Mouse (Mus musculus) forebrain, postnatal 0 days (tissue): ENCODE data around the gene Spa17. TPM values are rescaled to one million over a fixed set of nuclear protein-coding genes. Genes with fewer than 3 reads are reported as not detected.

Experiments used
- ATAC-seq: fragments of 200-750 bp; cut with Nextera tagmentation; 2 replicates; pipeline ENCODE4 v1.8.0; 2017; ENCODE audit warnings: mild to moderate bottlenecking, moderate library complexity
- DNase-seq: peaks from one replicate; pipeline ENCODE4 v3.0.0-alpha.2; 2015
- H3K27ac ChIP-seq: fragments of 300-500 bp; sonication (generic); 2 replicates; pipeline ENCODE4 v1.5.1; 2014; ENCODE audit warnings: low read depth, mild to moderate bottlenecking, antibody characterized with exemption, low read length, moderate library complexity, mixed read lengths
- H3K27me3 ChIP-seq: fragments of 300-500 bp; sonication (generic); 2 replicates; pipeline ENCODE4 v1.6.1; 2014; ENCODE audit warnings: mild to moderate bottlenecking, low read length, mixed read lengths; ENCODE audit not compliant: insufficient read depth
- H3K36me3 ChIP-seq: fragments of 300-500 bp; sonication (generic); 2 replicates; pipeline ENCODE4 v1.6.1; 2014; ENCODE audit warnings: mild to moderate bottlenecking, moderate library complexity; ENCODE audit not compliant: insufficient read depth
- H3K4me1 ChIP-seq: fragments of 300-500 bp; sonication (generic); 2 replicates; pipeline ENCODE4 v1.6.1; 2014; ENCODE audit warnings: antibody characterized with exemption; ENCODE audit not compliant: insufficient read depth
- H3K4me2 ChIP-seq: fragments of 300-500 bp; sonication (generic); 2 replicates; pipeline ENCODE4 v1.6.1; 2014; ENCODE audit warnings: low read depth, mild to moderate bottlenecking, moderate library complexity
- H3K4me3 ChIP-seq: fragments of 300-500 bp; sonication (generic); 2 replicates; pipeline ENCODE4 v1.5.1; 2014; ENCODE audit warnings: low read depth, low read length, mixed read lengths
- H3K9ac ChIP-seq: fragments of 300-500 bp; sonication (generic); 2 replicates; pipeline ENCODE4 v1.6.1; 2014; ENCODE audit warnings: mild to moderate bottlenecking
- H3K9me3 ChIP-seq: fragments of 300-500 bp; sonication (generic); 2 replicates; pipeline ENCODE4 v1.6.1; 2016; ENCODE audit warnings: low read length
- CTCF ChIP-seq: sonication (generic); IDR thresholded peaks from 2 replicates; pipeline ENCODE4 v1.5.1; 2016; ENCODE audit warnings: antibody characterized with exemption, control low read depth, low read depth
- WGBS: fragments of 180-500 bp; shearing (Covaris S2); extraction: QIAGEN DNeasy Blood & Tissue Kit; methylation state at CpG from one replicate; pipeline ENCODE4 v1.1.7; 2014; 5-methylcytosine and 5-hydroxymethylcytosine counted together
- polyA plus RNA-seq: library from polyadenylated mRNA; unstranded; fragments of >200 nt; fragmentation: Nextera tagmentation; extraction: Ambion mirVana; gene quantifications from 2 replicates; pipeline ENCODE4 v1.2.1, GENCODE M21; 2015
- total RNA-seq: library from RNA; depleted of rRNA; stranded (reverse); fragments of >200 nt; gene quantifications from 2 replicates; pipeline ENCODE4 v1.2.3, GENCODE M21; 2014

Gene Spa17
- total and polyA plus RNA-seq, 2 experiments from 2014 or later: 2.4 to 10.8 TPM

DNA sequence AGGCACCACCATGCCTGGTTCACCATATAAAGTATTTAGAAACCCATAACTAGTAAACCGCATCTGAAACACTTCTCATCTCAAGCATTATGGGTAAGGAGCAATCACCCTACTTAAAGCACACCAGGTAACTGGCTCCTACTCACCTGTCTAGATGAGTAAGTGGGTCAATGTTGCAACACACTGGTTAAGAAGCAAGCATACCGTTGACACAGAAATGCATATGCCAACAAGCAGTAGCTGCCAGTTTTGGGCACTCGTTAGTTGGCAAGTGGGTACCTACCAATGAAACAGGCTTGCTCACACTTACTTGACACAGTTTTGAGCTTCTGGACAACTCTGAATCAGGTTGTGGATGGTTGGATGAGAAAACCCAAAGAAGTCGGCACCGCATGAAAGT is 37.1 kb upstream of the Spa17 start:
- Histone ChIP-seq H3K9me3 (no peaks in the 10 kb centered on the region), H3K27me3 (no peaks in the 10 kb centered on the region), H3K36me3 (peaks cover 64% of the 10 kb centered on the region), H3K4me1 (no peaks in the 10 kb centered on the region), H3K4me3 (no peak overlapping the region), H3K4me2 (no peak overlapping the region), H3K9ac (no peak overlapping the region), H3K27ac (no peak overlapping the region)
- no peak for TF ChIP-seq CTCF
- DNase-seq (no peak), ATAC-seq (no peak)
- 94% methylated on average over 5 of the region's 5 CpGs for whole genome bisulfite sequencing

DNA sequence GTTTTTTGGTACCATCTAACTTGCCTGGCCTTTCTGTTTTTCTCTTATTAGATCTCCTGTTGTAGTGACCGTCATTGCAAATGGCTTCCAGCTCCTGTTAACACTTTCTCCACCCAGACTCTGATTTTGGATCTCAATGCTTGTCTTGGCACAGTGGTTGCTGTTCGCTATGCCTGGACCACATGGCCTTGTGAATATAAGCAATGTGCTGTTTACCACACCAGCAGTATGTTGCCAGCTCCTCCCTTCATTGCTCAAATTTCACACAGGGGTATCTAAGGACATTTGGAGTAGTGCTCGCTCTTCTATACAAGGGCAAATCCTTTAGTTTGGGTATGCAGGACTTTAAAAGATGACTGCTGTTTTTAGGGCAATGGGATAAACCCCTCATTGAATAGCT is 32.7 kb upstream of the Spa17 start:
- Histone ChIP-seq H3K27ac (no peak overlapping the region), H3K4me2 (no peak overlapping the region), H3K4me1 (no peaks in the 10 kb centered on the region), H3K4me3 (no peak overlapping the region), H3K9me3 (no peaks in the 10 kb centered on the region), H3K36me3 (peaks cover 37% of the 10 kb centered on the region), H3K27me3 (no peaks in the 10 kb centered on the region), H3K9ac (no peak overlapping the region)
- 0 out of 2 replicates have a peak, but pooled peaks have one; percentile 18 for ATAC-seq
- no peak for DNase-seq
- 67% methylated on average over 3 of the region's 3 CpGs for WGBS
- TF ChIP-seq CTCF: no peak

DNA sequence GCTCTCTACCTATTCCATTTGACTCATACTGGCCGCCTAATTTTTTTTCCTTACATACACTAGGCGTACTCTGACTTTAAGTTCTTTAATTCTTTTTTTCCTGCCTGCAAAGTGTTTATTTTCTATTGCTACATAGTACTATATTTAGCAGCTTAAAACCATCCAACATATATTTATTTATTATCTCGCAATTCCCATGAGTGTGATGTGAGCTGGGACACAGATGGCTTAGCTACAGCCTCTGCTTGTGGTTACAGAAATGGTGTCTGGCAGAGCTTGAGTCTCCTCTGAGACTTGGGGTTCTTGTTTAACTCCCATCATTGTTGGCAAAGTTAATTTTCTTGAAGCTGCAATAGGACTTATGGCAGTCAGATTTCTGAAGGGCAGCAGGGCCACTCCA is 25.2 kb upstream of the Spa17 start:
- Histone ChIP-seq H3K36me3 (no peaks in the 10 kb centered on the region), H3K9me3 (no peaks in the 10 kb centered on the region), H3K4me2 (no peak overlapping the region), H3K4me1 (no peaks in the 10 kb centered on the region), H3K4me3 (no peak overlapping the region), H3K27me3 (no peaks in the 10 kb centered on the region), H3K9ac (no peak overlapping the region), H3K27ac (no peak overlapping the region)
- TF ChIP-seq CTCF: no peak
- 78% methylated on average over 3 of the region's 3 CpGs for WGBS
- DNase-seq (no peak), ATAC-seq (no peak)

DNA sequence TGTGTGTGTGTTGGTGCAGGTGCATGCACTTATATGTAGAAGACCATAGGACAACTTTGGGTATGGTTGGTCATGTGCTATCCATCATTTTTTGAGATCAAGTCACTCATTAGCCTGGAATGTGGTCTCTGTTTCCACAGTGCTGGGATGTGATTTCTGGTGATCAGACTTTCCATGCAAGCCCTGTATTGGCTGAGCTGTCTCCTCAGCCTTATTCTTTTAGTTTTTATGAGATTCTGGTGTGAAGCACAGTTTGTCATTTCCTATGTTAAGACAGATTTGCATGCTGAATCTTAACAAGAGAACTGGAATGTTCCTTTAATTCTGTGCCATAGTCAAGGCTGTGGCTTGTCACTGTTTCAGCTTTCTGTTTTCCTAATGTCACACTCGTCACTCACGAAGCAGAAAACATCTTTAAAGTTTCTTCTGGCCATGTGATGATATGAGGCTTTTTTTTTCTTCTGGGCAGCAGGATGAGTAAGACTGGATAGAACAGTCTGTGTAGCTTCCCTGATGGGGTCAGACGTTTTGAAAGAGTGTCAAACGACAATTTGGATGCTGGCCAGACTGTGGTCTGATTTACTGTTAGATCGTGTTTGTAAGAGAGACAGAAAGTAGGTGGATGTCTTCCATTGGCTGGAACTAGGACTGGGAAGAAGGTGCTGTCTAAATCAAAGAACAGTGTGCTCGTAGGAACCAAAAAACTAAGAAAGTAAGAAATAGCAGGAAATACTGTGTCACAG is 23.4 kb upstream of the Spa17 start:
- peak; percentile 72 for ATAC-seq

DNA sequence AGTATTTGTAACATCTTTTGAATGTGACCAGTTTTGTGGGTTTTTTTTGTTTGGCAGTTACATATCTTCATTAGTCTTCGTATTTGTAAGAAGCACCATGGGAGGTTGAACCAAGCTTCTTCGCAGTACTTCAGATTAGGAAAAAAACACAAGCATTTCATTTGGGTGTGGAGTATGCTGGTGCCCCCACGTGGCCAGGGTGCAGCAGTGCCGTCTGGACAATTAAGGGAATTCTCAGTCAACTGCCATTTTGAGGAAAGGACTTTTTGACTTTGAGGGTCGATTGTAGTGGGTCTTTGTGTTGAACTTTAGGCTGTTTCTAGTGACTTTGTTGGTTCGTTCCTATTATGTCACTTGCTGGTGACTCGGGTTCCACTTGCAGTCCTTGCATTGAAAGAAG is 22.8 kb upstream of the Spa17 start:
- TF ChIP-seq CTCF: peak; percentile 84

More for the DNA sequence above, 23.4 kb upstream of the Spa17 start:
- no peak overlapping the region for H3K4me2 ChIP-seq
- WGBS: 43% methylated on average over 6 of the region's 6 CpGs
- peak; percentile 43 for DNase-seq
- no peak for TF ChIP-seq CTCF
- no peaks in the 10 kb centered on the region for H3K27me3 ChIP-seq
- H3K4me1 ChIP-seq: no peaks in the 10 kb centered on the region
- H3K4me3 ChIP-seq: no peak overlapping the region
- no peaks in the 10 kb centered on the region for H3K36me3 ChIP-seq
- no peak overlapping the region for H3K9ac ChIP-seq
- no peaks in the 10 kb centered on the region for H3K9me3 ChIP-seq
- H3K27ac ChIP-seq: peak overlapping the region; percentile 54

DNA sequence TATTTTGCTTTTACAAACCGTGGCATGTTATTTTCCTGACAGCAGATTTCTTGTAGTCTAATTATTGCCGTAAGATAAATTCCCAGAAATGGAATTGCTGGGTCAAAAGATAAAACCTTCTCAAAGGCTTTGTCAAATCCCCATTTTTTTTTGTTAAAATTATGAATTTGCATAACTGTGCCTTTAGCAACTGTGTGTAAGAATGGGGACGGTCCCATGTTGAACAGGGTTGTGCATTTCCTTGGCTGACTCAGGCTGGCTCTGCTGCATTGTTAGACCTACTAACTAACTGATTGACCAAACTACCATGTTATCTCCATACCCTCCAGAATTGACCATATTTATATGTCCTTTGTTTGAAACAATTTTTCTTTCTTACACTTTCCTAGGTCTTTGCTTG is 20.7 kb upstream of the Spa17 start:
- no peak for ATAC-seq
- WGBS: 93% methylated on average over 3 of the region's 3 CpGs

More for the DNA sequence above, 22.8 kb upstream of the Spa17 start:
- Histone ChIP-seq H3K9me3 (no peaks in the 10 kb centered on the region), H3K27me3 (no peaks in the 10 kb centered on the region), H3K4me3 (no peak overlapping the region), H3K36me3 (no peaks in the 10 kb centered on the region), H3K4me2 (no peak overlapping the region), H3K9ac (no peak overlapping the region), H3K27ac (peak overlapping the region; percentile 54), H3K4me1 (no peaks in the 10 kb centered on the region)
- ATAC-seq (peak; percentile 57; the same call in 1 of the 2 replicates), DNase-seq (peak; percentile 73)
- 14% methylated on average over 7 of the region's 7 CpGs for WGBS

DNA sequence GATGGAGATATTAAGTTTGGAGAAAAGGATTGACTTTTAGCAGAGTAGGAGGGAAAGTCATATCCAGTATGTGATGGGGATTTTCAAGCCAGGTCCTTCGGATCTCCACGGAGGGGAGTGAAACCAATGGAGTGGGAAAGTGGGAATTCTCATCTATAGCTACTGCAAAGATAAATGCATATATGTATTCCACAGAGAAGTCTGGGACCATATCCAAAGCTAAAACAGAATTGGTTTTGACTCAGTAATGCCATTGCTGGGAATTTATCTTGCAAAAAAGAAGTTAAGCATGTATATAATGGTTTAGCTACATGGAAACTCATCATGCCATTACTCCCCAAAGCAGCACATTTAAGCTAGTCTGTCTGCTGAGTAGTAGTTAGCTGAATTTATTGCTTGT is 18.8 kb upstream of the Spa17 start:
- Histone ChIP-seq H3K4me2 (no peak overlapping the region), H3K27ac (no peak overlapping the region), H3K9me3 (no peaks in the 10 kb centered on the region), H3K4me3 (no peak overlapping the region), H3K27me3 (no peaks in the 10 kb centered on the region), H3K4me1 (no peaks in the 10 kb centered on the region), H3K9ac (no peak overlapping the region), H3K36me3 (no peaks in the 10 kb centered on the region)
- no peak for TF ChIP-seq CTCF
- ATAC-seq (no peak), DNase-seq (no peak)
- WGBS: 71% methylated on average over 2 of the region's 2 CpGs

More for the DNA sequence above, 20.7 kb upstream of the Spa17 start:
- no peaks in the 10 kb centered on the region for H3K36me3 ChIP-seq
- H3K4me1 ChIP-seq: no peaks in the 10 kb centered on the region
- DNase-seq: no peak
- no peak overlapping the region for H3K4me3 ChIP-seq
- H3K9ac ChIP-seq: no peak overlapping the region
- H3K9me3 ChIP-seq: no peaks in the 10 kb centered on the region
- no peak overlapping the region for H3K27ac ChIP-seq
- TF ChIP-seq CTCF: no peak
- no peak overlapping the region for H3K4me2 ChIP-seq
- no peaks in the 10 kb centered on the region for H3K27me3 ChIP-seq
